Mouse (Mus musculus): ENCODE measurements around the gene Ppp1r12b. TPM values are rescaled to one million over a fixed set of nuclear protein-coding genes. Genes with fewer than 3 reads are reported as not detected.

Gene Ppp1r12b
- total RNA-seq, 2 experiments from 2014 or later: 75.4 to 78.5 TPM

GRCm38 (mm10) chr1:134777936-134778548 lies 177.7 kb downstream of the Ppp1r12b start:
- DNase-seq (ENCODE audit: extremely low spot score in 1 of 2, low spot score in 2 of 2): no peak
- intact Hi-C loops (cut with DNase I): no loop called here

GRCm38 (mm10) chr1:134777201-134777885 lies 178.4 kb downstream of the Ppp1r12b start:
- no peak for DNase-seq (ENCODE audit: extremely low spot score in 1 of 2, low spot score in 2 of 2)
- intact Hi-C loops (cut with DNase I): no loop called here

GRCm38 (mm10) chr1:134775631-134776030 lies 180.1 kb downstream of the Ppp1r12b start:
- DNase-seq (ENCODE audit: extremely low spot score in 1 of 2, low spot score in 2 of 2): no peak
- intact Hi-C loops (cut with DNase I): no loop called here

GRCm38 (mm10) chr1:134774728-134775287 lies 180.9 kb downstream of the Ppp1r12b start:
- intact Hi-C loops (cut with DNase I): no loop called here
- no peak for DNase-seq (ENCODE audit: extremely low spot score in 1 of 2, low spot score in 2 of 2)

- intact Hi-C loops (cut with DNase I): no loop called here
- no peak for DNase-seq (ENCODE audit: extremely low spot score in 1 of 2, low spot score in 2 of 2)
Observed at GRCm38 (mm10) chr1:134774247-134774646, 181.5 kb downstream of the Ppp1r12b start.

- no peak for DNase-seq (ENCODE audit: extremely low spot score in 1 of 2, low spot score in 2 of 2)
- intact Hi-C loops (cut with DNase I): no loop called here
Observed at GRCm38 (mm10) chr1:134773256-134773655, 182.5 kb downstream of the Ppp1r12b start.

GRCm38 (mm10) chr1:134772821-134773220 lies 182.9 kb downstream of the Ppp1r12b start:
- no peak for DNase-seq (ENCODE audit: extremely low spot score in 1 of 2, low spot score in 2 of 2)
- intact Hi-C loops (cut with DNase I): no loop called here

- DNase-seq (ENCODE audit: extremely low spot score in 1 of 2, low spot score in 2 of 2): no peak
- intact Hi-C loops (cut with DNase I): no loop called here
Observed at GRCm38 (mm10) chr1:134771999-134772398, 183.7 kb downstream of the Ppp1r12b start.

GRCm38 (mm10) chr1:134771353-134771752 lies 184.4 kb downstream of the Ppp1r12b start:
- DNase-seq (ENCODE audit: extremely low spot score in 1 of 2, low spot score in 2 of 2): no peak
- intact Hi-C loops (cut with DNase I): no loop called here

GRCm38 (mm10) chr1:134770312-134770711 lies 185.4 kb downstream of the Ppp1r12b start:
- no peak for DNase-seq (ENCODE audit: extremely low spot score in 1 of 2, low spot score in 2 of 2)
- intact Hi-C loops (cut with DNase I): no loop called here

GRCm38 (mm10) chr1:134766448-134766847 lies 189.3 kb downstream of the Ppp1r12b start:
- DNase-seq (ENCODE audit: extremely low spot score in 1 of 2, low spot score in 2 of 2): no peak
- intact Hi-C loops (cut with DNase I): no loop called here

GRCm38 (mm10) chr1:134764831-134765458 lies 190.8 kb downstream of the Ppp1r12b start:
- intact Hi-C loops (cut with DNase I): no loop called here

GRCm38 (mm10) chr1:134763776-134764438 lies 191.8 kb downstream of the Ppp1r12b start:
- no peak for DNase-seq (ENCODE audit: extremely low spot score in 1 of 2, low spot score in 2 of 2)
- intact Hi-C loops (cut with DNase I): no loop called here

More at GRCm38 (mm10) chr1:134764831-134765458, 190.8 kb downstream of the Ppp1r12b start:
- DNase-seq (ENCODE audit: extremely low spot score in 1 of 2, low spot score in 2 of 2): no peak

GRCm38 (mm10) chr1:134763250-134763649 lies 192.5 kb downstream of the Ppp1r12b start:
- intact Hi-C loops (cut with DNase I): no loop called here
- no peak for DNase-seq (ENCODE audit: extremely low spot score in 1 of 2, low spot score in 2 of 2)

GRCm38 (mm10) chr1:134761534-134761933 lies 194.2 kb downstream of the Ppp1r12b start:
- no peak for DNase-seq (ENCODE audit: extremely low spot score in 1 of 2, low spot score in 2 of 2)
- intact Hi-C loops (cut with DNase I): no loop called here

- intact Hi-C loops (cut with DNase I): no loop called here
- no peak for DNase-seq (ENCODE audit: extremely low spot score in 1 of 2, low spot score in 2 of 2)
Observed at GRCm38 (mm10) chr1:134760642-134761041, 195.1 kb downstream of the Ppp1r12b start.

GRCm38 (mm10) chr1:134759133-134759532 lies 196.6 kb downstream of the Ppp1r12b start:
- intact Hi-C loops (cut with DNase I): no loop called here

GRCm38 (mm10) chr1:134757230-134757629 lies 198.5 kb downstream of the Ppp1r12b start:
- intact Hi-C loops (cut with DNase I): no loop called here
- DNase-seq (ENCODE audit: extremely low spot score in 1 of 2, low spot score in 2 of 2): peak in 1 of 2 experiments; percentile 55

More at GRCm38 (mm10) chr1:134759133-134759532, 196.6 kb downstream of the Ppp1r12b start:
- DNase-seq (ENCODE audit: extremely low spot score in 1 of 2, low spot score in 2 of 2): peak in 1 of 2 experiments; percentile 45

- no peak for DNase-seq (ENCODE audit: extremely low spot score in 1 of 2, low spot score in 2 of 2)
- intact Hi-C loops (cut with DNase I): no loop called here
Observed at GRCm38 (mm10) chr1:134756190-134756873, 199.4 kb downstream of the Ppp1r12b start.

All from left cerebral cortex, postnatal 10 days (tissue).